Mouse (Mus musculus) myocyte (in vitro differentiated cells): Measurements from ENCODE around the gene Mia.

ENCODE experiments used
- MAX ChIP-seq: IDR thresholded peaks from one replicate; pipeline ENCODE4 v1.6.1; 2011; ENCODE audit warnings: low read depth, mild to moderate bottlenecking, control low read depth
- MYOD1 ChIP-seq, 3 experiments: IDR thresholded peaks; one replicate each; pipeline ENCODE4 v1.6.1; 2011; ENCODE audit warnings: control low read depth in 2 of 3, low read depth in 2 of 3, mild to moderate bottlenecking in 2 of 3, moderate library complexity in 1 of 3; ENCODE audit not compliant: insufficient read length in 2 of 3, control insufficient read depth in 1 of 3
- POLR2A ChIP-seq: IDR thresholded peaks from one replicate; pipeline ENCODE4 v1.6.1; 2011; ENCODE audit warnings: low read depth, mild to moderate bottlenecking, control low read depth, moderate library complexity; ENCODE audit not compliant: insufficient read length
- POLR2AphosphoS2 ChIP-seq: IDR thresholded peaks from one replicate; pipeline ENCODE4 v1.6.1; 2011; ENCODE audit warnings: low read depth, control low read depth; ENCODE audit not compliant: insufficient read length

DNA sequence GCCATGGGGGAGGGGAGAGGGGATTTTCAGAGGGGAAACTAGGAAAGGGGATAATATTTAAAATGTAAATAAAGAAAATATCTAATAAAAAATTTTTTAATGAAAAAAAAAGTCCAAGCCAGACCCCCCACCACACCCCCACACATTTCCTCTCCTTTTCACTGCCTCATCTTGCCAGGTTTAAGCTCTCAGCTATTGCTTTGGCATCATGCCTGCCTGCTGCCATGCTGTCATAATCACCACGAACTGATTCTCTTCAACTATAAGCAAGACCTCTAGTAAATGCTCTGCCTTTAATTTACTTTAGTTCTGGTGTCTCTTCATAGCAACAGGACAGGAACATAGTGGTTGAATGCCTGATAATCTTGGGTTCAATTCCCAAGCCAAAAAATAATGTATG is 1.5 kb upstream of the Mia start:
- no peak for TF ChIP-seq POLR2AphosphoS2
- no peak for TF ChIP-seq MYOD1 (IDR thresholded peaks at IDR 0.05; ENCODE audit: control insufficient read depth in 1 of 3, insufficient read length in 2 of 3, low read depth in 2 of 3)
- no peak for TF ChIP-seq POLR2A
- no peak for TF ChIP-seq MAX
